Mouse (Mus musculus): ENCODE measurements around the gene Numb. TPM values are rescaled to one million over a fixed set of nuclear protein-coding genes. Genes with fewer than 3 reads are reported as not detected.

Numb gene
- total RNA-seq, 1 experiment from 2014 or later = 47.3 TPM

Other genes starting within 250 kb of the Numb start
- gene Psen1, start 233.8 kb downstream of the Numb start, total RNA-seq (2021) = 53.6 and 62.6 TPM in 2 replicates
- gene Papln, start 158.3 kb downstream of the Numb start, total RNA-seq (2021) = 8.5 and 9.1 TPM in 2 replicates
- gene Riox1, start 28.7 kb upstream of the Numb start, total RNA-seq (2021) = 13.8 and 15.0 TPM in 2 replicates
- not detected in 2 replicates for gene Heatr4, start 62.9 kb upstream of the Numb start, total RNA-seq (2021)
- gene Acot2, start 65.9 kb upstream of the Numb start, total RNA-seq (2021) = 31.7 and 39.1 TPM in 2 replicates
- 8.0 and 20.7 TPM in 2 replicates for gene Acot1, start 87.6 kb upstream of the Numb start, total RNA-seq (2021)
- 3.0 and 3.3 TPM in 2 replicates for gene Acot4, start 116.4 kb upstream of the Numb start, total RNA-seq (2021)
- not detected in 2 replicates for gene Gm49366, start 117.0 kb upstream of the Numb start, total RNA-seq (2021)
- 0.33 TPM in 1 of 2 replicates, not detected in the other for gene Acot3, start 130.2 kb upstream of the Numb start, total RNA-seq (2021)
- 0.56 and 0.83 TPM in 2 replicates for gene Acot5, start 147.4 kb upstream of the Numb start, total RNA-seq (2021)
- 4.7 and 5.5 TPM in 2 replicates for gene Acot6, start 178.7 kb upstream of the Numb start, total RNA-seq (2021)
- gene Dnal1, start 192.4 kb upstream of the Numb start, total RNA-seq (2021) = 17.3 and 17.7 TPM in 2 replicates
- gene Pnma1, start 226.6 kb upstream of the Numb start, total RNA-seq (2021) = 0.30 and 0.44 TPM in 2 replicates